Mouse (Mus musculus) layer of hippocampus, adult 9-10 months (tissue): ENCODE data around the gene Stub1.
A peak's percentile ranks its signal among the peaks of the same experiment; 100 is the strongest.

Experiments used
- DNase-seq: peaks from one replicate; pipeline ENCODE4 v3.0.0; 2022; ENCODE audit warnings: low spot score

Gene Stub1

DNA sequence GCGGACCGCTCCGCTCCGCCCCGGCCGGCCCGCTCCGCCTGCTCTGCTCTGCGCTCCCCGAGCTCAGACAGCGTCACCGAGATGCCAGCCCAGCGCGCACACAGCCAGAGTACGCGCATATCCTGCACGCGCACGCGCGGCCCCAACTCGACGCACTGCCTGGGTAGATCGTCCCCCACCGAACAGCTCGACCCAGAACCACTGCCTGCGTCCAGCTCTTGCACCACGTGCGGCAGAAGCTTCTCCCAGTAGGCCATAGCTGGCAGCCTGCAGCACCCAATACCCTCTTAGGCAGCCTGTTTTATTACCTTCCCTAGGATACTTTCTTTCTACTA, 3.8 kb upstream of the Stub1 start, which contains the start of gene Rhbdl1:
Rhbdl1 (minus strand) TSS at position 220 of the 335 bp plus-strand sequence.
- DNase-seq, result no peak

GRCm38 (mm10) chr17:25836397-25837075, 3.3 kb upstream of the Stub1 start:
- no peak for DNase-seq

DNA sequence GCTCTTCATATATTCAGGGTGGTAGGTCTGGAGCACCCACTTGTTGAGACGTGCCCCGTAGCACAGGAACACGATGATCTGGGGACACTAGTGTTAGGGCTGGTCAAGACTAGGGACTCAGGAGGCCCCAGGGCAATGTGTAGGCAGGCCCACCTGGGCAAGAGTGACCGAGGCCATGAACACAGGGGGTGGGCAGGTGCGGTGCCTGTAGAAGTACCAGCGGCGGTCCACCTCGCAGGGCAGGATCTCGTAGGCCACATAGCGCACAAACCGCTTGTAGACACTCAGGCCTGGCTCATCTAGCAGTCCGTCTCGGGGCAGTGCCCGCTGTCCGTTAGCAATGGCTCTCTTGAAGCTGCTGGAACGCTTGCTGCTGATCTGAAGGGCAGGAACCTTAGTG, 2.6 kb upstream of the Stub1 start:
- DNase-seq, result no peak

- no peak for DNase-seq
Measured at GRCm38 (mm10) chr17:25835301-25835700, 2.1 kb upstream of the Stub1 start.

DNA sequence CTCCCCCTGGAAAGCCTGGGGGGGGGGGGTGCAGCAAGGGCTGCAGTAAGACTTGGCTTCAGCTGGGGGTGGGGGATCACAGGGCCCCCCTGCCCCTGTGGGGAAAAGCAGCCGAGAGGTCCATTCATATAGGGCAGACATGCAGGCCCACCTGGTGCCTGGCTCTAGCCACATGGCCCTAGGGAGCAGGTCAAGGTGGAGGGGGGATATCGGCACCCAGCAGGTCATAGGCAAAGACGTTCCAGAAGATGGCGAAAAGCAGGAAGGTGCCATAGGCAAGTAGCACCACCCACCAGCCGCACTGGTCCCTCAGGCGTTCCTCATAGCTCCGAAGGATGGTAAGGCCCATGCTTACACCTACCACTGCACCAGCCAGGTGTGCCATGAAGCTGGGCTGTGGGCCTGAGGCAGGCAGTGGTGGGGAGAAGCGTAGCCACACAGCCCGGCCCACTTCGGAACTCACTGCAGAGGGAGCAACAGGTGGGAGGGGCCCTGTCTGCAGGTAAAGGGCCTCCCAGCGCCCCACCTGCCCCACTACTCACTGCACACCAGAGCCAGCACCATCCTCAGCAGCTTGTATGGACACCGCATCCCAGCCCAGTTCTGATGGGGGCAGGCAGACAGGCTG, 1.5 kb upstream of the Stub1 start:
- no peak for DNase-seq

GRCm38 (mm10) chr17:25833961-25834594, 874 bp upstream of the Stub1 start:
- no peak for DNase-seq

DNA sequence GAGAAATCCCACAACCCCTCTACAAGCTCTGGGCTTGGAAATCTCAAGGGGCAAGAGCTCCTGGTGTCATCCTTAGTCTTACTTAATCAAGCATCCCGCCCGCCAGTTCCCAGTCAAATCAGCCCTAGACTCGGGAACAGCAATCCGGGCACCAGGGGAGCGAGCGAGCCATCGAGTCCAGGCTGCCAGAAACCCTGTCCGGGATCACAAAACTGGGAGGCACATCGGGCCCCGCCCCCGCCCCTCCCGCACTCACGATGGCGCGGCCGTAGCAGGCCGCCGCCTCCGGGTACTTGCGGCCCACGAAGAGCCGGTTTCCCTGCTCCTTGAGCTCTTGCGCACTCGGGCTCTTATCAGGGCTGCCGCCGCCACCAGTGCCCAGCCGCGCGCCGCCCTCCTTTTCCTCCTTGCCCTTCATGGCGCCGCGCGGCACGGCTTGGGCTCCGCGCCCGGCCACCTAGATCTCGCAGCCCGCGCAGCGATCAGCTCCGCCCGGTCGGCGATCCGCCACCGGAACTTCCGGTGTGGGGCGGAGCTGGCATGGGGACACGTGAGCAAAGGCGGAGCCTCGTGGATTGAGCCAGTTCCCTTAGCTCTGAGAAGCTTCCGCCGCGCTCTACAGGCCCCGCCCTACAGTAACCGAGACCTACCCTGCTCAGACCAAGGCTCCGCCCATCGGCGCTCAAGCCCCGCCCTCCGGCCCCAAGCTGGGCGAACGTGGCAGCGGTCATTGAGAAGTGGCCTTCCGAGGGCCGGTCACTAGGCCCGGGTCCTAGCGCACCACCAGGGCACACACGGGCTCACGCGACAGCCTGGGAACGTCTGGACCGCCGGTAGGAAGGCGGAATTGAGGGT, 541 bp downstream of the Stub1 start:
- DNase-seq, result peak; percentile 95

GRCm38 (mm10) chr17:25831451-25832281, 1.5 kb downstream of the Stub1 start:
- no peak for DNase-seq

DNA sequence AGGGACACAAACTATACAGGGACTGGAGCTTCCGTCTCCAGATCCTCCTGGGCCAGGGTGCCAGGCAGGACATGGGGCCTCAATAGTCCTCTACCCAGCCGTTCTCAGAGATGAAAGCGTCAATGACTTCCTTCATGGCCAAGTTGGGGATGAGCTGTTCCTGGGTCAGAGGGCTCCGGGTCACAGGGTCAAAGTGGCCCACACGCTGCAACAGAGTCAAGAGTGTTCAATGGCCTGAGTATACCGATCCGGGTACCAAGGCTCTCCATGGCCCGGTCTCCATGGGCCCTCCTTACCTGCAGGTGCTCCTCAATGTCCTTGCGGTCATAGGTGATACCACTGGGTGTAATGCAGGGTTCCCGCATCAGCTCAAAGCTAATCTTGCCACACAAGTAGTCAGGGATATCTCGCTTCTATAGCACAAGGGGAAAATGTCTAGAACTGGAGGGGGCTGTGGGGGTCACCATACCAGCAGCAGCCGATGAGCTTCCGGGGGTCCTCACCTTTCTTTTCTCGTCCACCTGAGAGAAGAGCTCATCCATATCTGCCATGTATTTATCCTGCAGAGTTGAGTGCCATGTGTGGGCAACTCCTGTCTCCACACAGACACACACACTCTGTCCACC, 2.3 kb downstream of the Stub1 start:
- DNase-seq, result no peak

DNA sequence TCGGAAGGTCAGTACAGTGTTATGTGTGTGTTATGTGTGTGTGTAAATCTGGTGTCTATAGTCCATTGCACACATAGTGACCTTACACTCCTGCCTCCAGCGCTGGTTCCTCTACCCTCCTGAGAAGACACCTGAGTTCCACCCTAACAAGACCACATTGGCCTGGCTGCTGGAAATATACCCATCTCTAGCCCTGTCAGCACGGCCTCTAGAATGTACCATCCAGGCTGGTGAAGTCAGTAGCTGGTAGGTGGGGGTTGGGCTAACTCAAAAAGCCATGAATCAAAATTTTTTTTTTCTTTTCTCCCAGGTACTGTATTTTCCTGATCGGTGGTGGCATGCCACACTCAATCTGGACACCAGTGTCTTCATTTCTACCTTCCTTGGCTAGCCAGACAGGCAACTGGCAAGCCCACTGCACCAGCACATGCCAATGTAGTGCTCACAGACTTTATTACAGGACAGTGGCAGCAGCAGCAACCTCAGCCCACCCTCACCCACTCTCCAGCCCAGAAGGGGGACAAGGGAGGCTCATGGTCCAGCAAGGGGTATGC, 2.9 kb downstream of the Stub1 start:
- DNase-seq, result no peak

DNA sequence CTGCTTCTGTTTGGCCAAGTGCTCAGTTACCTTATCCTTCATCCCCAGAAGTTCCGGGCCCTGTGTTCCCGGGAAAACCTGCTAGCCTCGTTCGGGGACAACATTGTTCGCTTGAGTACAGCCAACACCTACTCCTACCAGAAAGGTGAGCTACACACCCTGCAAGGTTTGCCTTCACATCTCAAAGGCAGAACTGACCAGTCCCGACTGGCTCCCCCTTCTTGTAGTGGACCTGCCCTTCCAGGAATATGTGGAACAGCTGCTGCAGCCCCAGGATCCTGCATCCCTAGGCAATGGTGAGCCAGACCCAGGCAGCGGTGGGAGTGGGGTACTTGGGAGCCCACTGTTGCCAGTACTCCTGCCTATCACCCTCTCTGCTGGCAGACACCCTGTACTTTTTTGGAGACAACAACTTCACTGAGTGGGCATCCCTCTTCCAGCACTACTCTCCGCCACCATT, 3.6 kb downstream of the Stub1 start:
- no peak for DNase-seq

GRCm38 (mm10) chr17:25828712-25829557, 4.3 kb downstream of the Stub1 start, which contains the start of gene Jmjd8:
Jmjd8 (plus strand) TSS chr17:25828867.
- peak; percentile 71 for DNase-seq

- no peak for DNase-seq
Measured at GRCm38 (mm10) chr17:25828223-25828594, 5.0 kb downstream of the Stub1 start.

GRCm38 (mm10) chr17:25827546-25828222, 5.5 kb downstream of the Stub1 start:
- DNase-seq, result no peak

DNA sequence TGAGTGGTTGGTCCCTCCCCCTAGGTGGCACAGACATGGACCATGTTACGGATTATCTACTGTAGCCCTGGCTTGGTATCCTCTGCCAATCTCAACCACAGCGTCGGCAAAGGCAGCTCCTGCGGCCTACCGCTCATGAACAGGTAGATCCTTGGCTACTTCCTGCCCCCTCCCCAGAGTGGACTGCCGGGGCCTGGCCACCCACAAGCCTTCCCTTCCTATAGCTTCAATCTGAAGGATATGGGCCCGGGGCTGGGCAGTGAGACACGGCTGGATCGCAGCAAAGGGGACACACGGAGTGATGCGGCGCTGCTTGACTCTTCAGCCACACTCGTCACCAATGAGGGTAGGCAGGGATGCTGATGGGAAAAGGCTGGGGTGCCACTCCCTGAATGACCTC, 6.2 kb downstream of the Stub1 start:
- no peak for DNase-seq

GRCm38 (mm10) chr17:25825984-25826570, 7.1 kb downstream of the Stub1 start:
- no peak for DNase-seq

DNA sequence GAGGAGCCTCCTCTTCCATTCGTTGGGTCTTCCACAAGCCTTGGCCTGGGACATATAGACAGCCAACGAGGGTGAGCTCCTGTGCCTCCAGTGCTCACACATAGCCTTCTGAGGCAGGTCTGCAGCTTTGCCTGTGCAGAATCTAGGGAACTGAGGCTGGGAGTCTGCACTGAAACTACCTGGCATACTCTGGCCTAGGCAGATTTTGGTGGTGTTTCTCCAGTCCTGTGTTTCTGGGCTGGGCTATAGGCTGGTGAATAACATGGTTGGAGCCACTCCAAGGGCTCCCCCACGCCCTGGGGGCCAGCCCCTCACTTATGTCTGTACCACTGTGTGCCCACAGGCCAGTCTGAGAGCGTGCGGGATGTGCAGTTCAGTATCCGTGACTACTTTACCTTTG, 7.9 kb downstream of the Stub1 start:
- DNase-seq, result no peak

DNA sequence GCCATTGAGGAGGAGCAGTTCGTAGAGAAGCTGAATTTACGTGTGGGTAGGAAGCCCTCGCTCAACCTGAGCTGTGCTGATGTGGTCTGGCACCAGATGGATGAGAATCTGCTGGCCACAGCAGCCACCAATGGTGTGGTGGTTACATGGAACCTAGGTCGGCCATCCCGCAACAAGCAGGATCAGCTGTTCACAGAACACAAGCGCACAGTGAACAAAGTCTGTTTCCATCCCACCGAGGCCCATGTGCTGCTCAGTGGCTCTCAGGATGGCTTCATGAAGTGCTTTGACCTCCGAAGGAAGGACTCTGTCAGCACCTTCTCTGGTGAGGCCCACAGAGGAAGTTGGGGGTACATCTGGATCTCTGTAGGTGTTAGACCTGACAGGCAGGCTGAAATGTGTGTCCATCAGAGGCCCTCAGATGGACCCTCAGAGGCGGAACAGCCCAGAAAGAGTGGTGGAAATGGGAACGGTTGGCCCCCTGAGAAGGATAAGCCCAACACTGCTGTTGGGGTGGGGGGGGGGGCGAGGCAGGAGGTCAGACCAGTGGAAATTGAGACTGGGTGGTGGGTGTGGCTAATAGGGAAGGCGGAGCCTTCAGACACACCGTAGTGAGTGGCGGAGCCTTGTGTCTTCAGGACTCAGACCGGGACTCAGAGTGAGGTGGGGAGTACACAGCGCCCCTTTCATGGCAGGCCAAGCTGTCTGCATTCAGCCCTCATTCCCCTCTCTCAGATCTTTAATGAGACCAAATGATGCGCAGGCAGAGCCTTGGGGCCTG, 8.7 kb downstream of the Stub1 start:
- no peak for DNase-seq
